Mouse (Mus musculus) erythroblast, embryonic 14.5 days (primary cell): ENCODE measurements around the gene Skap1. TPM values are rescaled to one million over a fixed set of nuclear protein-coding genes. Genes with fewer than 3 reads are reported as not detected.

ENCODE experiments used
- H3K27me3 ChIP-seq: 2 replicates; pipeline ENCODE4 v1.6.1; 2012; ENCODE audit warnings: inconsistent platforms; ENCODE audit not compliant: control insufficient read depth
- H3K36me3 ChIP-seq: 2 replicates; pipeline ENCODE4 v1.6.1; 2012; ENCODE audit warnings: mild to moderate bottlenecking, inconsistent platforms; ENCODE audit not compliant: control insufficient read depth
- H3K4me1 ChIP-seq: 2 replicates; pipeline ENCODE4 v1.6.1; 2012; ENCODE audit warnings: inconsistent platforms; ENCODE audit not compliant: control insufficient read depth
- H3K4me3 ChIP-seq: replicated peaks from 2 replicates; pipeline ENCODE3; 2012; ENCODE audit warnings: moderate library complexity, mild to moderate bottlenecking, inconsistent platforms
- H3K9me3 ChIP-seq: 2 replicates; pipeline ENCODE4 v1.6.1; 2012; ENCODE audit warnings: low read length, inconsistent platforms, mixed read lengths; ENCODE audit not compliant: control insufficient read depth
- GATA1 ChIP-seq: IDR thresholded peaks from 2 replicates; pipeline ENCODE4 v1.6.1; 2012; ENCODE audit warnings: low read length, inconsistent platforms, mixed read lengths
- TAL1 ChIP-seq: IDR thresholded peaks from 3 replicates; pipeline ENCODE4 v1.6.1; 2012; ENCODE audit warnings: low read length, inconsistent platforms, mixed read lengths
- polyA plus RNA-seq: library from polyadenylated mRNA; stranded (reverse); fragments of >175 nt; gene quantifications from 2 replicates; pipeline ENCODE4 v1.2.3, GENCODE M21; 2012

Gene Skap1
- polyA plus RNA-seq, 1 experiment: not detected

- Histone ChIP-seq H3K4me1 (peaks cover 15% of the 10 kb centered on the region), H3K9me3 (no peaks in the 10 kb centered on the region), H3K4me3 (no peak overlapping the region), H3K27me3 (no peaks in the 10 kb centered on the region), H3K36me3 (peaks cover 72% of the 10 kb centered on the region)
- TF ChIP-seq TAL1 (no peak), GATA1 (no peak)
Measured at GRCm38 (mm10) chr11:96796586-96796985, 332.2 kb downstream of the Skap1 start.

- H3K4me3 ChIP-seq: no peak overlapping the region
- no peaks in the 10 kb centered on the region for H3K9me3 ChIP-seq
- peaks cover 6% of the 10 kb centered on the region for H3K4me1 ChIP-seq
- TF ChIP-seq GATA1 (no peak), TAL1 (no peak)
- H3K36me3 ChIP-seq: peaks cover 82% of the 10 kb centered on the region
- no peaks in the 10 kb centered on the region for H3K27me3 ChIP-seq
Measured at GRCm38 (mm10) chr11:96799511-96799910, 335.1 kb downstream of the Skap1 start.

GRCm38 (mm10) chr11:96805606-96806005, 341.2 kb downstream of the Skap1 start:
- Histone ChIP-seq H3K4me1 (no peaks in the 10 kb centered on the region), H3K9me3 (no peaks in the 10 kb centered on the region), H3K36me3 (peaks cover 98% of the 10 kb centered on the region), H3K27me3 (no peaks in the 10 kb centered on the region), H3K4me3 (no peak overlapping the region)
- TF ChIP-seq TAL1: no peak
- TF ChIP-seq GATA1: no peak

- Histone ChIP-seq H3K27me3 (no peaks in the 10 kb centered on the region), H3K9me3 (no peaks in the 10 kb centered on the region), H3K4me3 (no peak overlapping the region), H3K4me1 (no peaks in the 10 kb centered on the region), H3K36me3 (peaks cover 95% of the 10 kb centered on the region)
- no peak for TF ChIP-seq GATA1
- TF ChIP-seq TAL1: no peak
Measured at GRCm38 (mm10) chr11:96808066-96808465, 343.7 kb downstream of the Skap1 start.

Other genes starting within 250 kb of the Skap1 start
- gene Hoxb9, start 193.1 kb upstream of the Skap1 start, polyA plus RNA-seq: 0.01 TPM in 1 of 2 replicates, not detected in the other
- not detected in 2 replicates for gene Hoxb8, start 182.7 kb upstream of the Skap1 start, polyA plus RNA-seq
- gene Hoxb7, start 178.0 kb upstream of the Skap1 start, polyA plus RNA-seq: not detected in 2 replicates
- not detected in 2 replicates for gene Hoxb6, start 172.1 kb upstream of the Skap1 start, polyA plus RNA-seq
- 0.02 TPM in 1 of 2 replicates, not detected in the other for gene Hoxb5, start 161.3 kb upstream of the Skap1 start, polyA plus RNA-seq
- gene Hoxb4, start 146.3 kb upstream of the Skap1 start, polyA plus RNA-seq: not detected in 2 replicates
- 0.01 TPM in 1 of 2 replicates, not detected in the other for gene Hoxb3, start 141.3 kb upstream of the Skap1 start, polyA plus RNA-seq
- not detected in 2 replicates for gene Hoxb2, start 114.1 kb upstream of the Skap1 start, polyA plus RNA-seq
- gene Hoxb1, start 98.8 kb upstream of the Skap1 start, polyA plus RNA-seq: not detected in 2 replicates